Mouse (Mus musculus): ENCODE measurements around the gene Tectb.
"Not testable (repeated sequence)": the region's sequence is repeated elsewhere in the genome, so short reads cannot be mapped to it uniquely, and the experiment has no call there.

Gene Tectb

DNA sequence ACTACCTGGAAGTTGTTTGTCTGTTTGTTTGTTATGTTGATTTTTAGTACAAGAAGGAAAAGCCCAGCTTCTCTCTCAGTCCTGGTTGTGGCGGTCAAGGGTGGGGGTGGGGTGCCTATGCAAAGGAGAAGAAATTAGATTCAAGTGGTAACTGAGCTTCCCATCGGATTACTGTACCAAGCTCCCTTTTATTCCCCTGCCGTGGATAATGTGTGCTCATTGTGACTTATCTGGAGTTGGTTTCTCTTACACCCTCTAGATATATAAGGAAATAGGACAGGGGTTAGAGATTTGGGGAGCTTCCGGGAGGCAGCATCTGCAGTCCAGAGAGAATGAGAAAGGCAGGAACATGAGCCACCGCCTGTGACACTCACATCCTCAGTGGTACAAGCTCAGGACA, at the start of gene Tectb:
Gene Tectb, plus strand, starts transcription at position 301 of the 400 bp plus-strand sequence.
- DNase-seq: no peak

DNA sequence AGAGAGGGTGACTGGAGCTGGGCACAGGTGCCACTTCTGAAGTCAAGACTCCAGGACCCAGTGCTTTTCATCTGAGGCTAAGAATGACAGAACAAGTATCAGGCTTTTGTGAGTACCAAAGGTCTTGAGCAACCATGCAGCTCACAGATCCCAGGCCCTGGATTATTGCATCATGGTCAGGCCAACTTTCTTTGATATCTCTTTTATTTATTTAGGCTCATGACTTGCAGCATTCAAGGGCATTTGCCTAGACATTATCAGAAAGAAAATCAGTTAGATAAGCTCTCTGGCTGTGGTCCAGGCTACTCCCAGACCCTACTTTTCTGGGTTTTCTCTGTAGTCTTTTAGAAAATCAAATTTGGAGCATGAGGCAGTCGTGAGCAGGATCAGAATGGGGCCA, 48.8 kb upstream of the Tectb start:
- DNase-seq: no peak

DNA sequence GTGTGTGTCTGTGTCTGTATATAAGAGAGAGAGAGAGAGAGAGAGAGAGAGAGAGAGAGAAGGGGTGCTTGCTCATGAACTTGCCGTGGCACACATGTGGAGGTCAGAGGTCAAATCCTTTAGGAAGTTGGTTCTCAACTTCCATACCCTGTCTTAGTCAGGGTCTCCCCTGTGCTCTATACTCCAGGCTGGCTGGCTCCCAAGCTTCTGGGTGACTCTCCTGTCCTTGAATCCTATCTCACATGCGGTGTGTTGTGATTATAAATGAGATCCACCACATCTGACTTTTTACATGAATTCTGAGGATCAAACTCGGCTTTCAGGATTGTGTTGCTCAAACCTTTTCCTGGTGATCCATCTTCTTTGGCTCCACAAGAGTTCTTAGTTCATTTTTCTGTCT, 48.1 kb upstream of the Tectb start:
- DNase-seq: no peak

DNA sequence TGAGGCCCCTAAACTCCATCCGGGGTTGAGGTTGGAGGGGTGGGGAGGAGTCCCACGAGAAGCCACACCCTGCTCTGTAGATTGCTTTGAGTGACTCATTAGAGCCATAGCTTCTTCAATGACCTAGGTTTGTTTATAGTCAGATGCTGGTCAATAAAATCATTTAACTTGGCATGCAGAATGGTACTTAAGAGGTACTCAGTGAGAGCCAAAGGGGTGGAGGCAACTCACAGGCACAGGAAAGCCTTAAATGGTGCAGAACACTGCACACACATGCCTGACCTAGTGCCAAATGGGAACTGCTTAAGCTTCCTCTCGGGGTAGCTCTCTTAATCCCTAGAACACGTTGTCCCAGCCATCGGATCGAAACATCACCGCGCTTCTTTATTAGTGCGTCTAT, 46.0 kb upstream of the Tectb start:
- no peak for DNase-seq

DNA sequence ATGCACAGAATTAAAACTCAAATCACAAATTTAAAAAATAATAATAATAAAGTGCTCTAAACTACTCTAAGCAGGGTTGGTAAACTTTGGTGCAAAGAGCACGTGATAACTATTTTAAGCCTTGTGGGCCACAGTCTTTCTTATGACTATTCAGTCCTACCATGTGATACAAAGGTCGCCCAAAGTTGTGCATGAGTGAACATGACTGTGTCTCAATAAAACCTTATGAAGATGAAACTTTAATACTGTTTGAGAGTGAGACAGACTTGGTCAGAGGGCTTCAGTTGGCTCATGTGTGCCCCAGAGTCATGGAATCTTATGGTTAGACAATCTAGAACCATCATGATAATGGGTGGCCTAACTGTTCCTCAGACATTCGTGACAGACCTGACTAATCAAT, 44.6 kb upstream of the Tectb start:
- peak; percentile 64 to 69 for DNase-seq

DNA sequence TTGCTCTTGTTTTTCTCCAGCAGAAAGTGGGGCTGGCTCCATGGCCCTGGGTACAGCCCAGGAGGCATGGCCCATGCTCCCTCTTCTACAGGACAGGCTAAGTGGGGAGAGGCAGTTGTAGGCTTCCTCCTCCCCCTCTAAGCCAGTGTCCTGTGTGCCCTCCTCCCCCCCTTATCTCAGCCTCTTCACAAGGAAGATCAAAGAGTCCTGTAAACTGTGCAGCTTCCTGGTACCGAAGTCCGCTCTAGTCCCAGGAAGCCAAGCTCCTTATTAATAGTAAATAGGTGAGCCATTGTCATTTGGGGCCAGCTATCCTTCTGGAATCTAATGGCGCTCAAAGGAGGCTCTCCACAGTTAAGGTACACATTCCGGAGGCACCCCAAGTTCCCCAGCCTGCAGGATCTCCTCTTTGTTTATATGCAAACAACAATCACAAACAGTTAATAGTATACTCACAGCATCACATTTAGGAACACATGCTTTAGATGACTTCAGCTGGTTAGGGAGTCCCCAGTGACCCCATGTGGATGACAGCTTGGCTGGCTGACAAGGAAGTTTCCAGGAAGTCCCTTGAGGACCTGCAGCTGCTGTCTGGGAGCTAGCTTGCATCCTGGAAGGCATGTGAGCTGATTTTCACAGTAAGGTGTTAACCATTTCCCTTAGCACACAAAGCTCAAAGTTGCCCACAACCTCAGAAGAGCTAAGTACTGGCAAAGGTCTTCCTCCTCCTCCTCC, 43.7 kb upstream of the Tectb start:
- DNase-seq: peak; percentile 62 to 70

DNA sequence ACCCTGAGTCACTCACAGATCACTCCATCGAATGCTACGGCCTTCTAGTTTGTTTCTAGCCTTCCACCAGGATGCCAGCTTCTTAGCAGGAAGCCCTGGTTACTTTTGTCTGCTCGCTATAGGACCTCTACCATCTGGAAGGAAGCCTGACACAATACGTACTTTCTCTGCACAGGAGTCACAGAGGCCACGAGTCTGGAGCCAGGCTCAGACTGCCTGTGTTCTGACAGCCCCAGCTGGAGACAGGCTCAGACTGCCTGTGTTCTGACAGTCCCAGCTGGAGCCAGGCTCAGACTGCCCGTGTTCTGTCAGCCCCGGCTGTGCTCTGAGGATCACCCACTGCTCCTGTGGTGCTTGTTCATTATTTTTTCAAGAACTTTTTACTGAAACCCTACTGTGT, 42.6 kb upstream of the Tectb start:
- no peak for DNase-seq

DNA sequence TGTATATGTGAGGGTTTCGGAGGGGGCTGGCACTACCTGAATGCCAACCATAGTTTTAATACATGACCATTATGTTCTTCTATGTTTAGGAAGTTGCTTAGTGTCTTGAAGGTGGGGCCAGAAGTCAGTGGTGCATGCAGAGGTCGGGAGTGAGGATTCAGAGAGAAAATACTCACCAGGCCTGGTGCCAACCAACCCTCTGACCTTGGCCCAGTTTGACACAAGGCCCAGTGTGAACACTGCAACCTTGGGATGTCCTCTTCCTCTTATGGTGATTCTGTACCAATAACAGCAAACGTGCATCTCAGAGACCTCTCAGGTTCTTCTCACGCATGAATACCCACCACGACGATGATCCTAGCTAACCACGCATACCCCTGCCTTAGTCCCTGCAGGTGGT, 42.0 kb upstream of the Tectb start:
- peak; percentile 71 to 80 for DNase-seq

DNA sequence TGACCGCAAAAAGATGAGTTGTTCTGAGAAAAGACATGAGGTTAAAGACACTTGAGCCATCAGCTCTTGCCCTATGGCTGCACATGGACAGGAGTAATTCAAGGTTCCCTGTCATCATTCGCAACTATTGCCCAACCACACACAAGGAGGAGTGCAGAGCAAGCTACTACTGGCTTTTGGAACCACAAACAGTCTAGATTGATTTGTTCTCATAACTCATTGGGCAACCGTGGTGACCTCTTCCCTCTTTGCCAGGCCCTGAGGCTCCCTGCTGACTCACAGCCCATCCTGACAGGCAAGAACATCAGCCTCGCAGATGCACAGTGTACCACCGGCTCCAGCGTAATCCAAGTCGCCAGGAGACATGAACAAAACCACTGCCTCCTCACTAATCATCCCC, 41.2 kb upstream of the Tectb start:
- DNase-seq: no peak

DNA sequence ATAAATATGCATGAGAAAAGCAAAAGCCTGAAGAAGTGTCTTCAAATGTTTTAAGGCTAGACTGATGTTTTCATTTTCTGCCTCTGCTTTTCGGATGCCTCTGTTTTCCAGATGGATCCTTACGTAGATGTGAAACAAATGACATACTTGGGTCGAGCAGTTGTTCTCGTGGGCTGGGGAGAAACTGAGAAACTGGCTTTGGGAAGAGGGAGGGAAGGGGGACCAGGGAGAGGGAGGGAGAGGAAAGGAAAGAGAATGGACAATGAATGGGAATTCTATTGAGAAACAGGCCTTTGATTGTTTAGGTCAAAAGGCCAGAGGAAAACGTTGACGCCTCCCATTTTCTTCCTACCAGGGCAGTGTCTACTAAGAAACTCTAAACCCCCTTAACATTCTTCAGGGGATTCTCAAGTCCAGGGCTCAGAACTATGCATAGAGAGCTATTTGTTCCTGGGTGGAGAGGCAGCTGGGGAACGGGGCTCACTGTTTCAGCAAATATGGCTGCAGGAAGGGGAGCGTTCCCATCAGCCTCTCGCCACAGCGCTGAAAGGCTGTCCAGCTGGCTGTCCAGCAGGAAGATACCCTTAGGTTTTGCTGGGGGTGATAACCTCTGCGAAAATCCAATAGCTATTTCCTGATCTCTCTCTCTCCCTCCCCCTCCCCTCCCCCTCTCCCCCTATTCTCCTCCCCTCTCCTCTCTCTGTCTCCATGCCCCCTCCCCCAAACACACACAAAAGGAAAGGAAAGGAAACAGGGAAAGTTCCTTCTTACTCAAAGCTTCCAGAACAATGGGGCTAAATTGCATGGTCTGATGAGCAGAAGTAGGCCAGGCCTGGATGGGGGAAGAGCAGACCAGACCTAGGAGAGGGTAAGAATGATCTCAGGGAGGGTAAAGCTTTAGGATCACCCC, 36.9 kb upstream of the Tectb start:
- DNase-seq: no peak

DNA sequence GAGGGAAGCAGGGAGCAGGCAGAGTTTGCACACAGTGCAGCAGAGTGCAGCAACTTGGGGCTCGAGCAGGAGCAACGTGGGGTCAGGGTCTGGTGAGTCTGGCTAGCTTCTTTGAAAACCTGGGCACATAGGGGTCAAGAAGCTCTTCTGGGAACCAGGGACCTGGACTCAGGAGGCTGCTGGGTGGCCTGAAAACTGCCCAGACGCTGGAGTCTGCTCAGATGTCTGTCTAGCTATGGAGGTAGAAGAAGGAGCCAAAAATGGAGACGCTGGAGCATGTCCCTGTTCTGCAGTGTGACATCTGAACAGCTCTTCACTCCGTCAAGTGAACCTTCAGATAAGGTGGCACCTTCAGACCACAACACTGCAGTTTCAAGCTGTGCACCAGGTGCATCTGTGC, 35.8 kb upstream of the Tectb start:
- no peak for DNase-seq

DNA sequence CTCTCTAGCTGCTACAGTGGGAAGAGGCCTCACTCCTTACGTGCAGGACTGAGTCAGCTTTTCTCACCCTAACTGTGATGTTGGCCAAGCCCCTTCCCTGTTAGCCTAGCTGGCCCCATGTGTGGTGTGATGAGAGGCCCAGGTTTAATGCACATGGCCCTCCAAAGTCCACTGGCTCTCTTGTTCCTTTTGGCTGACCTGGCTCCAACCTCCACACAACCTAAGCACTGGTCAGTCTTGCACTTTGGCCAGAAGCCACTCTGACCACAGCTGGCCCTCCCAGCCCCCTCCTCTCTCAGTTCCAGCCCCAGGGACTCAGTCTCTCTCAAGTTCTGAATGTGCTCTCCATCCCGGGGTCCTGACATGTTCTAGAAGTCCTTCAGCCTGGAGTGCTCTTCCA, 35.4 kb upstream of the Tectb start:
- DNase-seq: peak; percentile 68 to 72

DNA sequence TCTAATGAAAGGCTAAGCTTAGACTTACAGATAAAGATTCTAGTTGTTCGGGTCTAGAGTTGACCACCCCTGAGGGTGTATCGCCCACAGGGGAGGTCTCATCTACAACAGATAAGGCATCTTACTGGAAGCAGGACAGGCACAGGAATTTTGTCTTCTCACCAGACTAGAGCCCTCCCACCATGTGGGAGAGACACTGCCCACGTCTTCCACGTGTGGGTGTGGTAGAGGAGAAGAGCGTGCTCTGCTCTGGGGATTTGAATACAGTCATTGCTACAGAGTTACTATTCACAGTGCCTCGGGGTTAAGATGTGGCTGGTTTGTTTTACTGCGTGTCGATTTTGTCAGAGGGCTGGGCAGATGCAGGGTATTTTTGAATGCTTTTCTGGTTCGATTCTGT, 33.0 kb upstream of the Tectb start:
- DNase-seq: no peak

DNA sequence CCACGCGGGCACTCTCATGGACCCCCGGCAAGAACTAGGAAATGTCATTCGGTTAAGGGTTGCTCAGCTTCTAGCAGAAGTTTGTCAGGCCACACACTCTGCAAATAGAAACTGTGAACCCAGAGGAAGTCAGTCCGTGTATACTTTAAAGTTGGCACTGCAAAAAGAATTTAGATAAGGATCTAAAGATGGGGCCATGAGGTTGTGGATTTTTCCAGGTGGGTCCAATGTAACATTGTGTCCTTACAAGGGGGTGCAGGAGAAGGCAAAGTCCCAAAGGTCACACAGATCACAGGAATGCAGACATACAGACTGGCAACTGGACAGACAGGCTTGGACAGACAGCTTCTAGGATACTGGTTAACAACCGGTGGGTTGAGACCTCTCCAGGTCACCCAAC, 32.4 kb upstream of the Tectb start:
- DNase-seq: no peak

DNA sequence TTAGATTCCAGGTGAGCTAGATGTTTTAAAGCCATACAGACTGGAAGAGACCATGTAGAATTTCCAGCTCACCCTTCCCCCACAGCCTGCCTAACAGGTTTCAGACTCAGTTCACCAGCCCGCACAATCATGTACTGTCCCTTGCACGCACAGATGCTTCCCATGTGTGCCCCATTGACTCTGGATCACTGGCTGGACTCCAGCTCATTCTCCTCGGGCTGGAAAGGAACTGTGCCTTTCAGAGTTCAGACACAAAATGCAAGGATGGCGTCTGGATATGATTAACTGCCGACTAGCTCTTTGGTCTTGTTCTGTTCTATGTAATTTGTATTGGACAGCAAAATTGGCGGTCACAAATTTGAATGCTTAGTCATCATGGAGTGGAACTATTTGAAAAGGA, 30.9 kb upstream of the Tectb start:
- DNase-seq: no peak

DNA sequence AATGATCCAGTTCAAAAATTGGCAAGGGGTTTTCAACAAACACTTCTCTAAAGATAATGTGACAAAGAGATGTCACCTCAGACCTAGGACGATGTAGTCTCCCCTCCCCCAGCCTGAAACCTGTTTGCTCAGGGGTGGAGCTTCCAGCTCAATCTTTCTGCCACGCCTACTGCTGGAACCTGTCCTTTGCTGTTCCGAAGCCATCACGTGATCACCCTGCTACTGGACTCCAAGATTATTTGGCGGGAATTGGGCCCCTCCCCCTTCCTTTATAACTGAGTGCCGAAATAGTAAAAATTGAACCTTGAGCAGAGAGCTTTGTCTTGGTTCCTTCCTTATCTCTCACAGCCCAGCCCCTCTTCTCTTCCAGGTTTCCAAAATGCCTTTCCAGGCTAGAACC, 28.3 kb upstream of the Tectb start:
- not testable (repeated sequence) for DNase-seq

DNA sequence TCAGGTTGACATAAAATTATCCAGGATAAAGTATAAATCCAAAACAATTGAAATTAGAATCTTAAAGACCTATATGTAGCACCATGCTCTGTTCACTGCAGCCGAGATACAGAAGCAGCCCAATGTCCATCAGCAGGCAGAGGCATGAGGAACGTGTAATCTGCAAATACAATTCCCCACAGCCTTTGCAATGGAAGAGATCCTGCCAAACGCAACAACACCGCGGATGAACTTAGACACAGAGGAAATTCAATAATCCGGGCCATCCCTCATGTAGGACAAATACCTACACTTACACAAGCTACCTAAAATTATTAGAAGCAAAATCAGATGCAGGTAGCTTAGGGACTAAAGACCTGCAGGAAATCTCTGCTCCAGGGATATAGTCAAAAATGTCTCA, 27.6 kb upstream of the Tectb start:
- DNase-seq: no peak

DNA sequence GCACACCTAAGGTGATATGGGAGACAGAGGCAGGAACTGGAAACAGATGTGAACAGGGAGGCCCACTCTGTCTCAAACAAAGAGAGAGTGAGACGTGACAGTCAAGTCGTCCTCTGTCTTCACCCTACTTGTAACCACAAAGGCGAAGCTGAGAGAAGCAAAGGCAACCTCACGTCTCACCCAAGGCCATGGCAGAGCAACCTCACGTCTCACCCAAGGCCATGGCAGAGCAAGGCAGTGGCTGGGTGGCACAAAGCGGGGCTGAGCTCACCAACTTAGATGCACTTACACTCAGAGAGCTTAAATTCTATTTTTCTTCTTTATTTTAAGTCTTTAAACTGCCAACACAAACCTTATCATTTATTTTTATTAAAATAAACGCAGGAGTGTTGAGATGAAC, 23.5 kb upstream of the Tectb start:
- no peak for DNase-seq

DNA sequence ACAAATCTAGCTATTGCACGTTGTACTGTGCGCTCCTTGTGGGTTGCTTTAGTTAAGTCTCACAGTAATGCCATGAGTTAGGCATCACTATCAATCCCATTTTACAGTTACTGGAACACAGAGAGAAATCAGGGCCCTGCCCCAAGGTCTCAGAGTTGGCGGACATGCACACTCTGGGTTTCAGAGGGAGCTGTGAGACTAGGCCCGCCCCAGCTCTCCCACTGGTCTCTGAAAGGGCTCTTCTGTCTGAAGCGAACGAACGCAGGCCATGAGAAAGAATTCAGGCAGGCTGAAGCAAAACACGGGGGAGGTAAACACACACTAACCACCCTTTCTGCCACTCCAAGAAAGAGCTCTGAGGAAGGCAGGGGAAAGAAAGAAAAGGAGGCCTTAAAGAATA, 21.9 kb upstream of the Tectb start:
- DNase-seq: no peak

DNA sequence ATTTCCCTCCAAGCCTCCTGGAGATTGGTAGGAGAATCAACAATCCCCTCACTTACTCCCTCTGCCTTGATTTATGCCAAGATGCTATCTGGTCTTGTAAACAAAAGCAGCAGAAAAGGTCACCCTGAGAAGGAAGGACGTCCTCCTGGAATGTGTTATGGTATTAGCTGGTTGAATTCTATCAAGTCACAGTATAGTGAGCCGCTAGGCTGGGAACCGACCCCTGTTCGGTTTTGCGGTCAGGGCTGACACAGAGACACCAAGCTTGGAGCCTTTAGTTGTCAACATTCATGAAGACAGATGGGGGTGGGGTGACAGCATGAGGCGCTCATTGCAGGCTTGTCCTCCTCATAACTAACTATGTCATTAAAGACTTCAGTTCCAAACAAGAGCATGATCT, 20.7 kb upstream of the Tectb start:
- no peak for DNase-seq

DNA sequence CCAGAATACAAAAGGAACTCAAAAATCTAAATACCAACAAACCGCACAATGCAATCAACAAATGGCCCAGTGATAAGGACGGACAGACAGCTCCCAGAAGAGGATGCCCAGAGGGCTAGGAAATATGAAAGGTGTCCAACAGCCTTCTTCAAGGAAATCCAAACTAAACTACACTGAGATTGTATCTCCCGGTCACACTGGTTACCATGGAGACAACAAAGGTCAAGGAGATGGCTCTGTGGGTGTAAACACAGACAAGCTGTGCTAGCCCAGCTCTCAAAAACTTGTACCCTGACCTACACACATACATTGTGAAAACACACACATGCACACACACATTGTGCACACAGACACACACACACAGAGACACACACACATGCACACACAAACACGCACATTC, 18.3 kb upstream of the Tectb start:
- DNase-seq: no peak

DNA sequence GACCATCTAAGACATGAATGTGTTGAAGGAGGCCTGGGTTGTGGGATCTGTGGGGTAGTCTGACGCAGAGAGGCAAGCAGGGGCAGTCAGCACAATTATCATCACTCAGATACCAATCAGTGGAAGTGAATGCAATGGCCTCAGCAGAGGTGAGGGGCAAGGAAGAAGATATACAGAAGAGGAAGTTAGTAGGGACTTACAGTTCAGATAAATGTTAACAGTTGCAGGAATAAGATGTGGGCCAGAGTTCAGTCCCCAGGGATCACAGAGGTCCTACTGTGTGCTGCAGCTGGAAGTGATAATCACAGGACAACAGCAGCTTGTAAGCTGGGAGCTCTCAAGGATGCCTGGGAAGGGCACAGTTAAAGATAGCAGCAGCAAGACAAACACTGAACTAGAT, 16.4 kb upstream of the Tectb start:
- no peak for DNase-seq

DNA sequence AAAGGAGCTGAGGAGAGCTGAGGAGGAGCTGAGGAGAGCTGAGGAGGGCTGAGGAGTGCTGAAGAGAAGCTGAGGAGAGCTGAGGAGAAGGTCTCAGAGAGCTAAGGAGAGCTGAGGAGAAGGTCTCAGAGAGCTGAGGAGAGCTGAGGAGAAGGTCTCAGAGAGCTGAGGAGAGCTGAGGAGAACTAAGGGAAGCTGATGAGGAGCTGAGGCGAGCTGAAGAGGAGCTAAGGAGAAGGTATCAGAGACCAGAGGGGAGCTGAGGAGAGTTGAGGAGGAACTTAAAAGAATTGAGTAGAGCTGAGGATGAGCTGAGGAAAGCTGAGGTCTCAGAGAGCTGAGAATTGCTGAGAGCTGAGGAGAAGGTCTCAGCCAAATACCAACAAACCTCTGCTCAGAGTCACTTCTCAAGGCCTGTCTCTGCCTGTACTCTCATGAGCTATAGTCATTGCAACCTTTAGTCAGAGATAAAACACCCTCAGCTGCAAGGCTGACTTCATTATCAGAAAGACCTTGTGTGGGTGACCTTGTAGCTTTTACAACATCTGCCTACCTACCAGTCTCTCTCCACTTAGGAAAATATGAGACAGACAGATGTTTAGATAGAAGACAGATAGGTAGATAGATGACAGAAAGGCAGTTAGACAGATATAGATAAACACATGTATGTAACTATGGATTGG, 15.2 kb upstream of the Tectb start:
- no peak for DNase-seq

DNA sequence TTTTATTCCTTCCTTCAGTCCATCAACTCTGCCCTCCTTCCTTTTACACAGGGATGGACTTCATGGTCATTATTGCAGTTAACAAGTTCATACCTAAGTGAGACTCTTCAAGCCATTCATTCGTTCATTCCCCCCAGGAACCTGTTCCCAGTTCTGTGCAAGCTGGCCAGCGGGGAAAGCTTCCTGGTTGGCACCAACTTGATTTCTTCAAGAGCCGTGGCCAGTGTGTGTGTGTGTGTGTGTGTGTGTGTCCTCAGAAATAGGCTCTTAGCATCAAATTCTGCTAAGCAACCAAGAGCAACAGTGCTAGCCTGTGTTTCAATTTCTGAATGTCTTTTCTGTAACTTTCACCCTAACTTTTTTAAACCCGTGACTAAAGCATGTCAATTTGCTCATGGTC, 14.6 kb upstream of the Tectb start:
- DNase-seq: no peak
